Mouse (Mus musculus) embryonic facial prominence, embryonic 12.5 days (tissue): ENCODE results near the gene Schip1. TPM values are rescaled to one million over a fixed set of nuclear protein-coding genes. Genes with fewer than 3 reads are reported as not detected.

Experiments
- ATAC-seq: fragments of 200-750 bp; cut with Nextera tagmentation; 2 replicates; pipeline ENCODE4 v1.8.0; 2017; ENCODE audit not compliant: insufficient number of reproducible peaks, insufficient read depth, low FRiP score, low TSS enrichment
- H3K27ac ChIP-seq: fragments of 300-500 bp; sonication (generic); 2 replicates; pipeline ENCODE4 v1.5.1; 2016; ENCODE audit warnings: mild to moderate bottlenecking
- H3K27me3 ChIP-seq: fragments of 300-500 bp; sonication (generic); 2 replicates; pipeline ENCODE4 v1.6.1; 2016; ENCODE audit warnings: mild to moderate bottlenecking, moderate library complexity
- H3K36me3 ChIP-seq: fragments of 300-500 bp; sonication (generic); 2 replicates; pipeline ENCODE4 v1.6.1; 2016; ENCODE audit warnings: mild to moderate bottlenecking
- H3K4me1 ChIP-seq: fragments of 300-500 bp; sonication (generic); 2 replicates; pipeline ENCODE4 v1.6.1; 2016
- H3K4me2 ChIP-seq: fragments of 300-500 bp; sonication (generic); replicated peaks from 2 replicates; pipeline ENCODE4 v1.6.1; 2016; ENCODE audit warnings: mild to moderate bottlenecking, moderate library complexity
- H3K4me3 ChIP-seq: fragments of 300-500 bp; sonication (generic); 2 replicates; pipeline ENCODE4 v1.5.1; 2016; ENCODE audit warnings: mild to moderate bottlenecking
- H3K9ac ChIP-seq: fragments of 300-500 bp; sonication (generic); 2 replicates; pipeline ENCODE4 v1.6.1; 2016; ENCODE audit warnings: mild to moderate bottlenecking, moderate library complexity
- H3K9me3 ChIP-seq: fragments of 300-500 bp; sonication (generic); 2 replicates; pipeline ENCODE4 v1.6.1; 2016; ENCODE audit warnings: mild to moderate bottlenecking, moderate library complexity
- WGBS: fragments of 180-500 bp; shearing (Covaris S2); methylation state at CpG from one replicate; pipeline ENCODE4 v1.1.7; 2016; 5-methylcytosine and 5-hydroxymethylcytosine counted together
- polyA plus RNA-seq: library from polyadenylated mRNA; unstranded; fragments of >200 nt; fragmentation: Nextera tagmentation; extraction: Ambion mirVana; gene quantifications from 2 replicates; pipeline ENCODE4 v1.2.1, GENCODE M21; 2016

Schip1 gene
- polyA plus RNA-seq, 1 experiment from 2014 or later, result 37.6 TPM

DNA sequence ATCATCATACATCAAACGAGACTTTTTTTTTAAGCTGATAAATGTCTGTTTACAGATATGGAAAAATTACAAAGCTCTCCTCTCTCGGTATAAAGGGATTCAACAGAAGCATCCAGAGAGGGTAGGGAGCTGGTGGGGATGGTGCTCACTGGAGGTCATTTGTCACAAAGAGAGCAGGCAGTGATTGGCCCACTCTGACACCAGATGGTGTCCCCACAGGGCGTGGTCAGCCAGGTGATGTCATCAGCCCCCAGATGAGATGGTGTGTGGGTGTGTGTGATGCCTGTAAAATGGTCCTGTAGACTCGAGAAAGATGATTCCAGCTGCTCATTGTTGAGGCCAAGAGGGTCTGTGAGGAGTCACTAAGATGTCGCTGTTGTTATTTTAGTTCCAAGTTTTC is 554.5 kb downstream of the Schip1 start:
- no peak overlapping the region for H3K4me2 ChIP-seq
- no peaks in the 10 kb centered on the region for H3K9me3 ChIP-seq
- H3K27ac ChIP-seq, result no peak overlapping the region
- H3K27me3 ChIP-seq, result no peaks in the 10 kb centered on the region
- no peak overlapping the region for H3K4me3 ChIP-seq
- WGBS, result 75% methylated on average over 5 of the region's 5 CpGs
- ATAC-seq, result no peak
- H3K9ac ChIP-seq, result no peak overlapping the region
- H3K4me1 ChIP-seq, result no peaks in the 10 kb centered on the region
- H3K36me3 ChIP-seq, result 0 out of 2 replicates have a peak, but pooled peaks cover 5% of the 10 kb centered on the region

DNA sequence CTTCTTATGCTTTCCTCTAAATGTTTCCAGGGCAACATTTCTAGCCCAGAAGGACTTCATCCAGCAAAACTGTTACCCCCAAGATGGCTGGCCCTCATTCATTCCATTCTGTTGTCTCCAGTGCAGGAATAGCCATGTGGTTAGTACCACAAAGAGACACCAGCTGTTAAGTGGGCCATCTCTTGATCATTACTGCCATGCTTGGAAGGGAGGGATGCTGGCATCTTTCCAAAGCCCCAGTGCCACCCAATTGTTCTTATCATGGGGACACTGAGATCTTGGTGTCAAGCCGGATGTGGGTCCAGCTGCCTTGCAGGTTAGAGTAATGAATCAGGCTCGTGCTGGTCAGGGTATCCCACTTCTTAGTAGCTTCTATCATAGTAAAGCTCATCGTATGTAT is 557.4 kb downstream of the Schip1 start:
- Histone ChIP-seq H3K4me3 (no peak overlapping the region), H3K9ac (no peak overlapping the region), H3K27ac (no peak overlapping the region), H3K27me3 (no peaks in the 10 kb centered on the region), H3K4me1 (no peaks in the 10 kb centered on the region), H3K9me3 (no peaks in the 10 kb centered on the region), H3K36me3 (peaks cover 5% of the 10 kb centered on the region; the same call in 1 of the 2 replicates), H3K4me2 (no peak overlapping the region)
- ATAC-seq, result no peak
- 92% methylated on average over 3 of the region's 3 CpGs for WGBS

DNA sequence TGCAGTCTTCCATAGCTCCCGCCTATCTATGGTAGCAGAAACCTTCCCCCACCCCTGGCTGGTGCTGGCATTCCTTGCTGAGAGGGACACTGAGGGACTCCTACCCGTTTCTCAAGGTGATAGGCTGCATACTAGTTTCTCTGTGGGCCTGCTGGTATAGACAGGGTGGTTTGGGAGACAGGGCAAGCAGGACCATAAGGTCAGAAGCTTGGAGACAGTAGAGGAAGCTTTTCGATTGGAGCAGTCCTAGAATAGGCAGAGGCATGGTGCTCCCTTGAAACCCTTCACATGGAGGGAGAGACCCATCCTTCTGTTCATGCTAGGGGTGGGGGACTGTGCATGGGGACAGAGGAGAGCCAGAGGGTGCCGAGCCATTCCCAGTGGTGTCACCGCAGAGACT is 558.4 kb downstream of the Schip1 start:
- no peak for ATAC-seq
- WGBS, result 83% methylated on average over 5 of the region's 5 CpGs
- Histone ChIP-seq H3K9ac (no peak overlapping the region), H3K4me1 (no peaks in the 10 kb centered on the region), H3K4me2 (no peak overlapping the region), H3K9me3 (no peaks in the 10 kb centered on the region), H3K4me3 (no peak overlapping the region), H3K27me3 (no peaks in the 10 kb centered on the region), H3K27ac (no peak overlapping the region), H3K36me3 (peaks cover 5% of the 10 kb centered on the region; the same call in 1 of the 2 replicates)

DNA sequence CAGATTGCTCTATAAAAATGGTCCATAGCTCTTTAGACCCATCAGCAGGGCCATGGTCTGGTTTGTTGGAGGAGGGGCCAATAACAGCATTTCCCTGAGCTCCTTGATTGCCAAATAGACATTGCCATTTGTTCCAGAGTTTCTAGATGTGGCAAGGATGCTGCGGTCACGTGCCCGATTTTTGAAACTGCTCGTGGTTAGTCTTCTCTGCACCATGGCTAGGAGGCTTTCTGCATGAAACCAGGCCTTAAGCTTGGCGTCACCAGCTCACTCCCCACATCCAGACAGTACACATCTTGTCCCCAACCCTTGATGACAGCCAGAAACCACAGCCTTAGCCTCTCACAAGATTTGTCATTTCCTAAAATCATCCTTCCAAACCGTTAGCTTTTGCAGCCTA is 559.9 kb downstream of the Schip1 start:
- H3K4me3 ChIP-seq, result no peak overlapping the region
- WGBS, result 81% methylated on average over 6 of the region's 6 CpGs

DNA sequence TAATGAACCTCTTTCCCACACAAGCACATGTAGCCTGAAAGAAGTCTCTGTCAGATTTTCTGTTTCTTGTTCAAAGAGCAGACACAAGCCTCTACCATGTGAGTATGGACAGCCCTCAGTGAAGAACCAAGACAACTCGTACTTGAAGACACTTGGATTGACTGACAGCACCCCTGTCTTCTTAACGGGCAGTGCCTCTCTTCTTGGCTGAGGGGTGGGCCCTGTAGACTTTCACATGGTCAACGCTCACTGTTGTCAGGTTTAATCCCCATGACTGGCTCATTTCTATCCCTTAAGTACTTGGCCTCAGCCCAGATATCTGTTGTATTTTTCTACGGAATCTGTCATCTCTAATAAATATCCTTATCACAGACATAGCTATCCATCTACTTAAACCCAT is 565.7 kb downstream of the Schip1 start:
- no peaks in the 10 kb centered on the region for H3K4me1 ChIP-seq
- ATAC-seq, result no peak
- H3K9ac ChIP-seq, result no peak overlapping the region
- no peaks in the 10 kb centered on the region for H3K9me3 ChIP-seq
- H3K4me3 ChIP-seq, result no peak overlapping the region
- H3K4me2 ChIP-seq, result no peak overlapping the region
- H3K27ac ChIP-seq, result no peak overlapping the region
- H3K36me3 ChIP-seq, result no peaks in the 10 kb centered on the region; the same call in 1 of the 2 replicates
- 80% methylated on average over 4 of the region's 4 CpGs for WGBS
- no peaks in the 10 kb centered on the region for H3K27me3 ChIP-seq

More for the DNA sequence above, 559.9 kb downstream of the Schip1 start:
- H3K27ac ChIP-seq, result no peak overlapping the region
- ATAC-seq, result no peak
- H3K4me2 ChIP-seq, result no peak overlapping the region
- H3K36me3 ChIP-seq, result peaks cover 5% of the 10 kb centered on the region; the same call in 1 of the 2 replicates
- no peaks in the 10 kb centered on the region for H3K27me3 ChIP-seq
- no peaks in the 10 kb centered on the region for H3K9me3 ChIP-seq
- H3K4me1 ChIP-seq, result no peaks in the 10 kb centered on the region
- H3K9ac ChIP-seq, result no peak overlapping the region

DNA sequence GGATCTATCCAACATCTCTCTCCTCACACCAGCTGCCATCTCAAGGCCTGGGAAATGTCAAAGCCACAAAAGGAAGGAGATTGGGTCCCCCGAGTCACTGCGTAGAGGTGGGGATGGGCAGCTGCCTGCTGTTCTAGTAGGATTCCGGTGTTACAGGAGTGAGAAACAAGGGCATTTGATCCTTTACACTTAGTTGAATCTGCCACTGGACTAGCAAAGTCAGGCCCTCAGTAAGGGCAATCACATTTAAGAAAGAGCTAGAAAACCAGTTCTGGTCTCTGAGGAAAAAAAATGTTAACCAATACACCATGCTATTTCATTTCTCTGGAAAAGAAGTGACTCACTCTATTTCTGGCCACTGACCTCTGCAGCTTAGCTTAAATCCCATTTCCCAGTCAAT is 566.2 kb downstream of the Schip1 start:
- 82% methylated on average over 3 of the region's 3 CpGs for WGBS
- no peaks in the 10 kb centered on the region for H3K4me1 ChIP-seq
- H3K4me3 ChIP-seq, result no peak overlapping the region
- no peak overlapping the region for H3K4me2 ChIP-seq
- no peaks in the 10 kb centered on the region for H3K27me3 ChIP-seq
- no peak overlapping the region for H3K27ac ChIP-seq
- H3K36me3 ChIP-seq, result no peaks in the 10 kb centered on the region; the same call in 1 of the 2 replicates
- H3K9me3 ChIP-seq, result no peaks in the 10 kb centered on the region
- no peak for ATAC-seq
- H3K9ac ChIP-seq, result no peak overlapping the region

DNA sequence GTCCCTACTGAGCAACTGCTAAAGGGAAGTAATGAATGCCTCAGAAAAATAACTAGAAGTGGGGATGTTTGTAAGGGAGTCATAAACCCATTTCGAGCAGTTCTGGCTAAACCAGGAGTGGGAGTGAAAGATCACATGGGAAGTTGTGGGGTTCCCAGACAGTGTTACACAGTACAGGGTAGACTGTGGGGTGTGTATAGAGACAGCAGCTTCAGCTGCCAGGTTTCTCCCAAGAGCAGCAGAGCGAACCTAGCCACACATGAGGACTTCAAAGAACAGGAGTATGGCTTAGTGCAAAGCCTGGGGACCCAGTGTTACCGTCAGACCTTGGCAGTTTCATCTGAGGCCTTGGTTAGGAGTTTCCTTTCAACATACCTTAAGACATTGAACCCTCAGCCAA is 568.1 kb downstream of the Schip1 start:
- no peak overlapping the region for H3K4me3 ChIP-seq
- no peak overlapping the region for H3K4me2 ChIP-seq
- H3K27me3 ChIP-seq, result no peaks in the 10 kb centered on the region
- H3K9ac ChIP-seq, result no peak overlapping the region
- H3K4me1 ChIP-seq, result no peaks in the 10 kb centered on the region
- 81% methylated on average over 3 of the region's 3 CpGs for WGBS
- H3K27ac ChIP-seq, result no peak overlapping the region
- no peaks in the 10 kb centered on the region for H3K9me3 ChIP-seq
- ATAC-seq, result no peak
- no peaks in the 10 kb centered on the region for H3K36me3 ChIP-seq

DNA sequence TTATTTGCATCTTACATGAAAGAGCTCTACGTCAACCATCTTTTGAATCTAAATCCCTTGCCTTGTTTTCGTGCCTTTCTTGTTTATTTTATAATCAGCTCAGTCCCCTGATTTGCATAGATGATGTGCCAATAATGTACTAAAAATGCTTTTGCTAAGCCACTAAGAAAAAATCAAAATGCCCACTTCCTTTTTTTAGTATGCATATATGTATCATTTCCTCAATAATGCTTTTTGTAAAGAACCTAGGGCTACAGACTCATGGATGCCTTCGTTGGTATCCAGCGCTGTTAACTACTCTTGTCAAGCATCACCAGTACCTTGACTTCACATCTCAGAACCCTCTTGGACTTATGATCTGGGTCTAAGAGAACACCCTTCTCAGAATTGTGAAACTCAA is 569.0 kb downstream of the Schip1 start:
- no peaks in the 10 kb centered on the region for H3K36me3 ChIP-seq
- no peak for ATAC-seq
- WGBS, result 93% methylated on average over 4 of the region's 4 CpGs
- no peaks in the 10 kb centered on the region for H3K4me1 ChIP-seq
- no peak overlapping the region for H3K9ac ChIP-seq
- H3K4me2 ChIP-seq, result no peak overlapping the region
- H3K27ac ChIP-seq, result no peak overlapping the region
- no peaks in the 10 kb centered on the region for H3K9me3 ChIP-seq
- H3K4me3 ChIP-seq, result no peak overlapping the region
- H3K27me3 ChIP-seq, result no peaks in the 10 kb centered on the region

DNA sequence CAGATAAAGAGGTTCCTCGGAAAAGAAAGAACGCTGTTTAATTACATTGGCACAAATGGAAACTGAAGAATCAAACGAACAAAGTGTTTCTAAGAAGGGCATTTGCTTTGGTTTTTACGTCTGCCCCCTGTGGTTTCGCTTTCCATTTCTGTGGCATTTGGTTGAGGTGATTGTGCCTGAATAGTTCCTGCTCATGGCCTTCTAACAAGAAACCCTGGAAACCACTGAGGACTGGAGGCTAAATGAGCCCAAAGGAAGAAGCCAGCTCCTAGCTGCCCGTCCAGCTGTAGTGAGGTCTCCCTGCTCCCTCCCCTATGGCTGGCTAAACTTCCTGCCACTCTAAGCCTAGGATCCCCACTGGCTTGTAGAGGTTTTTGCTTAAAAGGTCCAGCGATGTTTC is 573.4 kb downstream of the Schip1 start:
- Histone ChIP-seq H3K4me2 (no peak overlapping the region), H3K9ac (no peak overlapping the region), H3K27me3 (no peaks in the 10 kb centered on the region), H3K36me3 (no peaks in the 10 kb centered on the region), H3K9me3 (no peaks in the 10 kb centered on the region), H3K27ac (no peak overlapping the region), H3K4me1 (no peaks in the 10 kb centered on the region), H3K4me3 (no peak overlapping the region)
- WGBS, result 27% methylated on average over 7 of the region's 7 CpGs
- no peak for ATAC-seq

DNA sequence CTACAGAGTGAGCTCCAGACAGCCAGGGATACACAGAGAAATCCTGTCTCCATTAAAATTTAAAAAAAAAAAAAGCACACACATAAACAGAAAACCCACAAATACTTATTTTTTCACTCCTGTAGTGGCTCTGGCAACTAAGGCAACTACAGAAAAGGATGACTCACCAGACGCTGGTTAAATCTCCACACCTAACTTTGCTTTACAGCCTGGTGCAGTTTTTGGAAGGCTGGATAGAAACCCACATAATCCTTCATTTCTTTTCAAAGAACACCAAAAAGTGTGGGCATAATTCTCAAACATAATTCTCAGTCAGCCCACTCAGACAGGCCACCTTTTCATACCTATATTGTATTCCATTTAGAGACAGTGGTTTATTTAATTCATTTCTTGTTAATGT is 574.1 kb downstream of the Schip1 start:
- ATAC-seq, result no peak
- 86% methylated on average over 1 of the region's 1 CpGs for WGBS
- no peaks in the 10 kb centered on the region for H3K9me3 ChIP-seq
- no peaks in the 10 kb centered on the region for H3K4me1 ChIP-seq
- H3K27ac ChIP-seq, result no peak overlapping the region
- no peaks in the 10 kb centered on the region for H3K36me3 ChIP-seq
- no peak overlapping the region for H3K4me3 ChIP-seq
- H3K9ac ChIP-seq, result no peak overlapping the region
- no peaks in the 10 kb centered on the region for H3K27me3 ChIP-seq
- H3K4me2 ChIP-seq, result no peak overlapping the region

DNA sequence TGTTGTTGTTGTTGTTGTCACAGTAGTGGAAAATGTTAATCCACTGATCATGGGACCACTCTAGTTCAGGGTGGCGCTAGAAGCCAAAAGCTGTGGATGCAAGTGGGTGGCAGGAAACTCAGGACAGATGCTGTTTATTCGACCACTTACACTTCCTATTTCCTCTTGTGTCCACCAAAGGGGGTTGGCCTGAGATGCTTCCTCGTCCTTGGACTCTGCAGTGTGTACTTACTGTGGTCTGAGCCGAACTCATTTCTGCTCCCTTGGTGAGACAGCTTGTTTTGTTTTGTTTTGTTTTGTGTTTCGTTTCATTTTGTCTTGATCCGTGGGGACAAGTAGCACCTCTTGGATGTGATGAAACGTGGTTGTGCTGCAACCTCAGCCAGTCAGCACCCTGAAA is 578.3 kb downstream of the Schip1 start:
- Histone ChIP-seq H3K9ac (no peak overlapping the region), H3K4me1 (no peaks in the 10 kb centered on the region), H3K27ac (no peak overlapping the region), H3K4me3 (no peak overlapping the region), H3K27me3 (no peaks in the 10 kb centered on the region), H3K36me3 (no peaks in the 10 kb centered on the region), H3K9me3 (no peaks in the 10 kb centered on the region), H3K4me2 (no peak overlapping the region)
- ATAC-seq, result no peak
- 79% methylated on average over 7 of the region's 7 CpGs for WGBS

DNA sequence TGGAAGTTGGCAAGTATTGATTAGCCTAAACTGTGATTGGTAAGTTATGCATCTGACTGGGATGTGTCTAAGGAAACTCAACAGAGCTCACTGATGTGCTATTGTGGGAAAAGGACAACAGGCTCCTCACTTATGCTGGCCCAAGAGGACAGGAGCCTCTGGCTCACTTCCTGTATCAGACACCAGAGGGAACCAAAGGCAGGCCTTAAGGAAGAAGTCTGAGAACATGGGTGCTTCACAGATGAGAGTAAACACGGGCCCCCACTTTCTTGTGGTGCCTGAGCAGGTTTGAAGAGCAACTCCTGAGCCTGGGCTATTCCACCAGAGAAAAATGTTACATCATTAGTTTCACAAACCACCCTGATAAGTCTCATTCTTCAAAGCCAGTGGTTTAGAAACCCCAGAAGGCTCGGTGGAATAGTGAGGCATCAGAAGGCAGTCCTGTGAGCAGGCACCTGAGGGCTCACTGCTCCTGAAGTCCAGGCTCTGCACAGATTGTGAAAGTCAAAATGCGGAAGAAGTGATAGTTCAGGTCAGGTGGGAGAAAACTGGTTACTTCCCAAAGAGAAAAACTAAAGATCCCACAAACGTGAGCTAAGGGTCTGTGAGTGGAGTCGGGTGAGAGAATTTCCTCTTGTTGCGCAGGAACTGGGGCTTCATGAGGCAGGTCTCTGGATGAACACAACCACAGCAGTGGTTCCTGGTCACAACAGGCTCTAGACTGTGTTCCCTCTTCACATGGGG is 582.0 kb downstream of the Schip1 start:
- H3K9ac ChIP-seq, result no peak overlapping the region
- WGBS, result 86% methylated on average over 6 of the region's 6 CpGs
- H3K27me3 ChIP-seq, result no peaks in the 10 kb centered on the region
- H3K4me1 ChIP-seq, result no peaks in the 10 kb centered on the region
- no peak overlapping the region for H3K4me3 ChIP-seq
- H3K4me2 ChIP-seq, result no peak overlapping the region
- H3K9me3 ChIP-seq, result no peaks in the 10 kb centered on the region
- H3K36me3 ChIP-seq, result no peaks in the 10 kb centered on the region
- no peak overlapping the region for H3K27ac ChIP-seq
- no peak for ATAC-seq
